Mouse (Mus musculus) kidney, postnatal 14 days (tissue): Measurements from ENCODE around the gene Golm1.
A peak's percentile ranks its signal among the peaks of the same experiment; 100 is the strongest.
"Not testable (repeated sequence)": the region's sequence is repeated elsewhere in the genome, so short reads cannot be mapped to it uniquely, and the experiment has no call there.

Experiments
- DNase-seq: peaks from one replicate; pipeline ENCODE4 v3.0.0; 2022; ENCODE audit warnings: mixed read lengths

Golm1 gene

GRCm38 (mm10) chr13:59675151-59676011 lies at the start of gene Golm1:
TSS of gene Golm1 (minus strand) at chr13:59675811.
- peak; percentile 76 for DNase-seq

GRCm38 (mm10) chr13:59722089-59722488 lies 46.5 kb upstream of the Golm1 start:
- not testable (repeated sequence) for DNase-seq

GRCm38 (mm10) chr13:59719475-59719874 lies 43.9 kb upstream of the Golm1 start:
- DNase-seq, result no peak

GRCm38 (mm10) chr13:59718857-59719440 lies 43.3 kb upstream of the Golm1 start:
- peak; percentile 35 for DNase-seq

- DNase-seq, result no peak
Observed at GRCm38 (mm10) chr13:59713710-59714109, 38.1 kb upstream of the Golm1 start.

GRCm38 (mm10) chr13:59711984-59712383 lies 36.4 kb upstream of the Golm1 start, which contains the start of gene Spata31d1b:
TSS of gene Spata31d1b (plus strand) at chr13:59712284.
- DNase-seq, result not testable (repeated sequence)

GRCm38 (mm10) chr13:59710230-59710629 lies 34.6 kb upstream of the Golm1 start, which contains the start of gene Spata31d1a:
TSS of gene Spata31d1a (minus strand) at chr13:59710330.
- DNase-seq, result no peak

- DNase-seq, result peak; percentile 57
Observed at GRCm38 (mm10) chr13:59704562-59704961, 29.0 kb upstream of the Golm1 start.

- no peak for DNase-seq
Observed at GRCm38 (mm10) chr13:59703514-59703913, 27.9 kb upstream of the Golm1 start.

GRCm38 (mm10) chr13:59700137-59700536 lies 24.5 kb upstream of the Golm1 start:
- peak; percentile 12 for DNase-seq

GRCm38 (mm10) chr13:59699131-59699530 lies 23.5 kb upstream of the Golm1 start:
- no peak for DNase-seq

GRCm38 (mm10) chr13:59695781-59696180 lies 20.2 kb upstream of the Golm1 start:
- DNase-seq, result no peak

- DNase-seq, result no peak
Observed at GRCm38 (mm10) chr13:59694008-59694407, 18.4 kb upstream of the Golm1 start, which contains the start of gene 4921517D22Rik. TSS of gene 4921517D22Rik (minus strand) at chr13:59694108.

- no peak for DNase-seq
Observed at GRCm38 (mm10) chr13:59691478-59691877, 15.9 kb upstream of the Golm1 start.

- no peak for DNase-seq
Observed at GRCm38 (mm10) chr13:59690576-59690975, 15.0 kb upstream of the Golm1 start.

GRCm38 (mm10) chr13:59689843-59690242 lies 14.2 kb upstream of the Golm1 start:
- no peak for DNase-seq

- no peak for DNase-seq
Observed at GRCm38 (mm10) chr13:59689313-59689712, 13.7 kb upstream of the Golm1 start.

GRCm38 (mm10) chr13:59688338-59688770 lies 12.7 kb upstream of the Golm1 start:
- DNase-seq, result peak; percentile 21

- no peak for DNase-seq
Observed at GRCm38 (mm10) chr13:59685236-59685635, 9.6 kb upstream of the Golm1 start.

GRCm38 (mm10) chr13:59682629-59683028 lies 7.0 kb upstream of the Golm1 start:
- no peak for DNase-seq

- DNase-seq, result no peak
Observed at GRCm38 (mm10) chr13:59679908-59680307, 4.3 kb upstream of the Golm1 start.

- no peak for DNase-seq
Observed at GRCm38 (mm10) chr13:59679306-59679705, 3.7 kb upstream of the Golm1 start.

GRCm38 (mm10) chr13:59676316-59677229 lies 962 bp upstream of the Golm1 start:
- no peak for DNase-seq
